Mouse (Mus musculus) ES-Bruce4 (cell line): ENCODE data around the gene Arhgap21.

Experiments
- CTCF ChIP-seq: IDR thresholded peaks from one replicate; pipeline ENCODE4 v1.8.1; 2011; ENCODE audit warnings: low read depth, low read length
- EP300 ChIP-seq: IDR thresholded peaks from 2 replicates; pipeline ENCODE4 v1.6.1; 2011; ENCODE audit warnings: low read depth, low read length; ENCODE audit not compliant: insufficient read depth
- POLR2A ChIP-seq: IDR thresholded peaks from one replicate; pipeline ENCODE4 v1.8.1; 2011; ENCODE audit warnings: low read length; ENCODE audit not compliant: insufficient read depth

GRCm38 (mm10) chr2:20955376-20955775 lies 13.3 kb downstream of the Arhgap21 start:
- TF ChIP-seq CTCF: no peak
- no peak for TF ChIP-seq EP300
- TF ChIP-seq POLR2A: no peak
